In the genomic region with DNA sequence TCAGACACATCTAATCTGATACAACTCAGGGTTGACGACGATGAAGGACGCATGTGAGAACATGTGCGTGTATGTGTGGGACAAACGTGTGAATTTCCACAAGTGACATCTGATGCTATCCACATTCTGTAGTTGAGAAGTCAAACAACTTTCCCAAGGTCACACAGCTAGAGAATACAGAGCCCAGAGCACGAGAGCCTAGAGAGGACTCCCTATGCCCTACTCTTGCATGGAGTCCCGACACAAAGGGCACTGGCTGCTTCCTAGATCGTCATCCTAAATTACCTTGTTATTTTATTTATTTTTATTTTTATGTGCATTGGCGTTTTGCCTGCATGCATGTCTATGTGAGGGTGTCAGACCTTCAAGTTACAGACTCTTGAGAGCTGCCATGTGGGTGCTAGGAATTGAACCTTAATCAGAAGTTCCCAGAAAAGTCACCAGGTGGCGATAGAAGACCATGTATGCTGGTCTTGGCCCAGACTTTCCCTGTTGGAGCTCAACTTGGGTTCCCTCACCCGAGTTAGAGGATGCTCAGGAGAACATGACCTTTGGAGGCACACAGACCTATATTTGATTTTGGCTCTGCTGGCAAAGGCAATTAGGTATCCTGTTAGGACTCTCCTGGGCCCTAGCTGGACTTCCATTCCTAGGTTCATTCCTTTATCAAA, we compare ENCODE assay signal across 9 mouse cellular contexts. TPM values are rescaled to one million over a fixed set of nuclear protein-coding genes. Genes with fewer than 3 reads are reported as not detected.
A peak's percentile ranks its signal among the peaks of the same experiment; 100 is the strongest.
DNase-seq lines count a peak whose midpoint lies in the region; ATAC-seq and TF ChIP-seq lines count a peak whose summit lies in the region.
"Had no signal": no experiment of that assay in that cellular context is flagged by ENCODE, and none has a peak within 500 bp of the region (broad histone marks: within the 10 kb centered on the region; RNA-seq: fewer than 3 reads in every experiment).

No protein-coding gene starts in this region.

- WGBS in heart, postnatal 0 days, result 52% methylated on average over 11 of the region's 11 CpGs
- WGBS in liver, postnatal 0 days (ENCODE audit: insufficient replicate concordance), result 52% methylated on average over 11 of the region's 11 CpGs
- 55% methylated on average over 11 of the region's 11 CpGs for WGBS in neural tube, embryonic 14.5 days

- H3K27ac ChIP-seq in heart, postnatal 0 days (ENCODE audit: low read depth), result no peak overlapping the region
- H3K27ac ChIP-seq in liver, postnatal 0 days (ENCODE audit: low read depth), result no peak overlapping the region
- H3K27ac ChIP-seq in neural tube, embryonic 14.5 days (ENCODE audit: low read depth, low read length), result no peak overlapping the region

- no peak overlapping the region for H3K4me3 ChIP-seq in heart, postnatal 0 days (ENCODE audit: low read depth, low read length)
- no peak overlapping the region for H3K4me3 ChIP-seq in liver, postnatal 0 days (ENCODE audit: low read depth, low read length)
- no peak overlapping the region for H3K4me3 ChIP-seq in neural tube, embryonic 14.5 days (ENCODE audit: low read depth, low read length)

- no peaks in the 10 kb centered on the region for H3K36me3 ChIP-seq in heart, postnatal 0 days (replicated peaks; ENCODE audit: control insufficient read depth, insufficient read depth, low read length)
- H3K36me3 ChIP-seq in liver, postnatal 0 days (replicated peaks; ENCODE audit: insufficient read depth, low read length), result no peaks in the 10 kb centered on the region
- no peaks in the 10 kb centered on the region for H3K36me3 ChIP-seq in neural tube, embryonic 14.5 days (ENCODE audit: control insufficient read depth, insufficient read depth, low read length)

- TF ChIP-seq EP300 in heart, postnatal 0 days (IDR thresholded peaks at IDR 0.05; ENCODE audit: low read depth), result no peak
- 0 out of 2 replicates have a peak, but pooled peaks have one; percentile 35 for TF ChIP-seq EP300 in liver, postnatal 0 days (IDR thresholded peaks at IDR 0.05; ENCODE audit: low read depth)

- H3K27me3 ChIP-seq in heart, postnatal 0 days (ENCODE audit: control insufficient read depth, insufficient read depth, low read length), result no peaks in the 10 kb centered on the region
- H3K27me3 ChIP-seq in liver, postnatal 0 days (ENCODE audit: insufficient read depth, low read length), result no peaks in the 10 kb centered on the region
- no peaks in the 10 kb centered on the region for H3K27me3 ChIP-seq in neural tube, embryonic 14.5 days (ENCODE audit: control insufficient read depth, insufficient read depth, low read length)

- DNase-seq in CD4-positive, CD25-positive, alpha-beta regulatory T cell, adult 2 months (ENCODE audit: low read depth, low spot score), result peak; percentile 84
- peak; percentile 87 for DNase-seq in embryo, embryonic 10 days (ENCODE audit: low spot score)
- peak; percentile 76 for DNase-seq in heart, postnatal 0 days (ENCODE audit: low spot score)
- peak; percentile 82 for DNase-seq in kidney, postnatal 14 days
- DNase-seq in liver, postnatal 0 days, result peak; percentile 69
- DNase-seq in thymus, postnatal 14 days, result peak; percentile 71

- H3K9ac ChIP-seq in heart, postnatal 0 days (replicated peaks; ENCODE audit: low read depth, low read length), result no peak overlapping the region
- H3K9ac ChIP-seq in liver, postnatal 0 days (replicated peaks), result no peak overlapping the region
- no peak overlapping the region for H3K9ac ChIP-seq in neural tube, embryonic 14.5 days (replicated peaks; ENCODE audit: low read depth, low read length)

- H3K9me3 ChIP-seq in heart, postnatal 0 days (replicated peaks; ENCODE audit: control insufficient read depth, low read length), result no peaks in the 10 kb centered on the region
- no peaks in the 10 kb centered on the region for H3K9me3 ChIP-seq in liver, postnatal 0 days (ENCODE audit: low read length)
- no peaks in the 10 kb centered on the region for H3K9me3 ChIP-seq in neural tube, embryonic 14.5 days (ENCODE audit: control insufficient read depth, low read length)

- peak; percentile 91 for TF ChIP-seq CTCF in heart, postnatal 0 days (IDR thresholded peaks at IDR 0.05; ENCODE audit: low read depth)
- peak; percentile 88 for TF ChIP-seq CTCF in liver, postnatal 0 days (IDR thresholded peaks at IDR 0.05; ENCODE audit: low read depth)

- no peaks in the 10 kb centered on the region for H3K4me1 ChIP-seq in heart, postnatal 0 days (ENCODE audit: control insufficient read depth, insufficient read depth)
- H3K4me1 ChIP-seq in liver, postnatal 0 days (ENCODE audit: insufficient read depth), result no peaks in the 10 kb centered on the region
- no peaks in the 10 kb centered on the region for H3K4me1 ChIP-seq in neural tube, embryonic 14.5 days (ENCODE audit: control insufficient read depth, insufficient read depth, low read length)

- H3K4me2 ChIP-seq in heart, postnatal 0 days (ENCODE audit: low read depth, low read length), result no peak overlapping the region
- no peak overlapping the region for H3K4me2 ChIP-seq in liver, postnatal 0 days (ENCODE audit: low read depth, low read length)
- no peak overlapping the region for H3K4me2 ChIP-seq in neural tube, embryonic 14.5 days (ENCODE audit: low read depth, low read length)

- ATAC-seq in activated CD4-positive, CD25-positive, alpha-beta regulatory T cell, adult 4 months, result peak; percentile 88
- ATAC-seq in heart, postnatal 0 days (ENCODE audit: insufficient read depth, low read depth), result peak; percentile 42; the same call in 1 of the 2 replicates
- peak; percentile 74 for ATAC-seq in liver, postnatal 0 days
- ATAC-seq in neural tube, embryonic 14.5 days (ENCODE audit: low read depth), result peak; percentile 75

RNA-seq across cellular contexts. Expression of a gene that starts 7.3 kb away (rescaled TPM):
- polyA plus RNA-seq in activated CD4-positive, CD25-positive, alpha-beta regulatory T cell, adult 4 months (2017; shearing (Covaris generic)), result not detected
- not detected in 2 replicates for total RNA-seq in heart, postnatal 0 days (2014; rRNA removed; ENCODE audit: low replicate concordance)
- polyA plus RNA-seq in heart, postnatal 0 days (2015; fragmentation: Nextera tagmentation; extraction: Ambion mirVana), result not detected in 2 replicates
- polyA plus RNA-seq in liver, postnatal 0 days (2015; fragmentation: Nextera tagmentation; extraction: Ambion mirVana), result not detected in 2 replicates
- polyA plus RNA-seq in neural tube, embryonic 14.5 days (2014; fragmentation: Nextera tagmentation; extraction: Ambion mirVana), result not detected in 2 replicates
- polyA plus RNA-seq: frontal cortex, adult 2 months had no signal

RNA-seq across cellular contexts. Expression of a gene that starts 30.0 kb away (rescaled TPM):
- polyA plus RNA-seq in activated CD4-positive, CD25-positive, alpha-beta regulatory T cell, adult 4 months (2017; shearing (Covaris generic)), result 1 to 10 TPM; 2.6 to 4.1 TPM
- not detected in 2 replicates for total RNA-seq in heart, postnatal 0 days (2014; rRNA removed; ENCODE audit: low replicate concordance)
- polyA plus RNA-seq in heart, postnatal 0 days (2015; fragmentation: Nextera tagmentation; extraction: Ambion mirVana), result 0.03 TPM in 2 replicates
- polyA plus RNA-seq in liver, postnatal 0 days (2015; fragmentation: Nextera tagmentation; extraction: Ambion mirVana), result 12.1 and 13.2 TPM in 2 replicates
- 0.06 and 0.11 TPM in 2 replicates for polyA plus RNA-seq in neural tube, embryonic 14.5 days (2014; fragmentation: Nextera tagmentation; extraction: Ambion mirVana)

RNA-seq across cellular contexts. Expression of a gene that starts 38.3 kb away (rescaled TPM):
- polyA plus RNA-seq in activated CD4-positive, CD25-positive, alpha-beta regulatory T cell, adult 4 months (2017; shearing (Covaris generic)), result 10 to 100 TPM; 22.2 to 25.5 TPM
- 2.2 and 2.5 TPM in 2 replicates for total RNA-seq in heart, postnatal 0 days (2014; rRNA removed; ENCODE audit: low replicate concordance)
- 9.1 and 10.1 TPM in 2 replicates for polyA plus RNA-seq in heart, postnatal 0 days (2015; fragmentation: Nextera tagmentation; extraction: Ambion mirVana)
- polyA plus RNA-seq in liver, postnatal 0 days (2015; fragmentation: Nextera tagmentation; extraction: Ambion mirVana), result 29.8 and 34.0 TPM in 2 replicates
- polyA plus RNA-seq in neural tube, embryonic 14.5 days (2014; fragmentation: Nextera tagmentation; extraction: Ambion mirVana), result 32.4 and 35.3 TPM in 2 replicates
